Mouse (Mus musculus) layer of hippocampus, postnatal 14 days (tissue): ENCODE results near the gene Nup205. TPM values are rescaled to one million over a fixed set of nuclear protein-coding genes. Genes with fewer than 3 reads are reported as not detected.
A peak's percentile ranks its signal among the peaks of the same experiment; 100 is the strongest.
"Not testable (repeated sequence)": the region's sequence is repeated elsewhere in the genome, so short reads cannot be mapped to it uniquely, and the experiment has no call there.

Experiments used
- DNase-seq, 2 experiments: peaks; one replicate each; pipeline ENCODE4 v3.0.0; 2021 to 2022; ENCODE audit warnings: low spot score in 2 of 2, mixed read lengths in 1 of 2
- long read RNA-seq, 2 experiments: library from polyadenylated mRNA; stranded (forward); transcript quantifications; one replicate each; pipeline ENCODE4 v2.0.0; 2021
- total RNA-seq, 2 experiments: library from RNA; stranded (reverse); gene quantifications; 2 replicates each; pipeline ENCODE4 v1.2.3; 2021

Gene Nup205
- total RNA-seq: 10 to 100 TPM; 25.3 to 29.8 TPM
- long read RNA-seq, experiment 1, full-length matches to known transcripts: 2 of 6 reads
- long read RNA-seq, experiment 1, partial matches to known transcripts: 1 of 6 reads
- long read RNA-seq, experiment 1, other reads (novel, unspliced or antisense): 3 of 6 reads
- long read RNA-seq, experiment 2, partial matches to known transcripts: 6 of 6 reads
- long read RNA-seq, experiment 2, other reads (novel, unspliced or antisense): 0 of 6 reads

DNA sequence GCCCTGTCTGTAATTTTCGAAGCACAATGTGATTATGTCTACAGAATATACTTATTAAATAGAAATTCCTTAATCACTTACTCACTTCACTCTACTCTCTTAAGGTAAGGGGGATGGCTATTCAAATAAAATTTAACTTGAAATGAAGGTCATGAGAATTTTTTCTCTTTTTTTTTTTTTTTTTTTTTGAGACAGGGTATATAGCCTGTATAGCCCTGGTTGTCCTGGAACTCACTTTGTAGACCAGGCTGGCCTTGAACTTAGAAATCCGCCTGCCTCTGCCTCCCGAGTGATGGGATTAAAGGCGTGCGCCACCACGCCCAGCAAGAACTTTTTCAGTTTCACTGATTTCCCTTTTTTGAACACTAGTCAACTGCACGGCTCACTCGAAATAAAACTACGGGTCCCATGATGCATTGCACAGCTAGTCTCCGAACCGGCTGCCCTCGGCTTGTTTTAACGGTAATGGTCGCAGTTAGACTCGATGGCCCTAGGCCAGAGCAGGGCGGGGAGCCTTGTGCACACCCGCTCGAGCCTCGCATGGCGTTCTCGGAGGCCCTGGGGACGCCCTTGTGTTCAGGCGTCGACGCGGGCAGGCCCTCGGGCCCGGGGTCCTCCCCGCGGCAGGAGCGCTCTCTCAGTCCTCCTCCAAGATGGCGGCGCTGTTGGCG, at the start of gene Nup205:
Gene Nup205 (plus strand): TSS at position 443 of the 671 bp plus-strand sequence.
- peak; percentile 81 to 93 for DNase-seq

DNA sequence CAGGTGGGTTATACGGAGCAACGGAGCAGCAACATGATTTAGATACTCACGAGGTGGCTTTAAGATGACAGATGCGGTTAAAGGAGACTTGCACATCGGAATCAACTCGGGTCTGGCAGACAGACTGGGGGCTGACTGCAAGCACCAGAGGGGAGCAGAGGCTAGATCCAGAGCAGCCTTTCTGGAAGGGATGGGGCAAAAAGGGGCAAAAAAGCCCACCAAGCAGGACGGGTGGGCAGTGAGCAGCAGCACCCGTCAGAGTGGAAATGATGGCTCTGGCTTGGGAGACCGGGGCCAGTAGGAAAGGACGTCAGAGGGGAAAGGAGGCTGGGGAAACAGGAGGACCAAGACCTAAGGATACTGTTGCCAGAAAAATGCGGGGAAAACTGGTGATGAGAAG, 44.4 kb upstream of the Nup205 start:
- peak in 1 of 2 experiments; percentile 9 for DNase-seq

DNA sequence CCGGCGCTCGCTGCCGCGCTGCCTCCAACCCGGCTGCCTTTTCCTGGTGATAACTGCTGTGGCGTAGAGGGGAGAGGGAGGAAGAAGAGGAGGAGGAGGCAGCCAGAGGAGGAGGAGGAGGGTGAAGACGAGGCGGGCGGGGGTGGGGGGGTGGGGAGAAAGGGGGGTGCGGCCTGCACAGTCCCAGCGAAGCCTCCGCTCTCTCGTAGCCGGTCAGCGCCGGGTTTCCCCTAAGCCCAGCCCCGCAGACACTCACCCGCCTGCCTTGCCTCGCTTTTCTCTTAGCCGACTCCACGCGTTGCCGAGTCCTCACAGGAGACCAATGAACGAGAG, 44.0 kb upstream of the Nup205 start:
- DNase-seq: no peak

DNA sequence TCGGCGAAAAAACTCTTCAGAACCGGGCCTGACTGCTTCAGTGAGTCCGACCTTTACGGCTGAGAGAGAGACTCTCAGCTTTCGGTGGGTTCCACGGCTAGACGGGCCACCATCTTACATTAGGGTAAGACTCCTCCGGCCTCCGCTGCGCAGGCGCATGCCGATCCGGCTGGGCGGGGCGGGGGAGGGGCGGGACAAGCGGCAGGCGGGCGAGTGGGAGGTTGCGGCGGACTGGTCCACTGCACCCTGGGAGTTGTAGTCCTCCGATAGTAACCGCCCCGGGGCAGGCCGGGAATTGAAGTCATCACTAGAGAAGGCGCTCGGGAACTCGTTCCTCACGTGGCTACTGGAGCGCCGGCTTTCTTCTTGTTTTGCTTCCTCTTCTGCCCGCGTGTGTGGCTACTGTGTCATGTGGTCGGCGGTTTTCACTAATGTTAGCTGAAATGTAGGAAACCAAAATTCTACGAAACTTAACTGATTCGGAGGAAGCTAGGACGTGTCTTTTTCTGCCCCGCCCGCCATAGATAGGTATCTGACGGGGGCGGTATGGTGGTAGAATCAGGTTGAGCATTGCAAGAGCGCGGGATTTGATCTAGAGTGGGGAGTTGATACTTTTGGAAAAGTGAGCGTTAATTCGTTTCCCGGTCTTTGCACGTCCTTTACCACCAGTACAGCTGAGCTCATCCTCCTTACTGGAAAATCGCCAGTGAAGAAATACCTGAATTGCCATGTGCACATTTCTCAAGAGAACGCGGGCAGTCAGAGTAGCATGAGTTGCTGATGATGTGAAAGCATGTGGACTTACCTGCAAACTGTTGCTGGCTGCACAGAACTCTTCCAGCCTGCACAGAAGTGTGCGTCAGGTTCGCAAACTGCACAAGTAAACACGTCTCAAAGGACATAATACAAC, 43.4 kb upstream of the Nup205 start, which contains the start of gene Cnot4:
Gene Cnot4 (minus strand): TSS at position 146 of the 910 bp plus-strand sequence.
- DNase-seq: peak; percentile 98 to 99

DNA sequence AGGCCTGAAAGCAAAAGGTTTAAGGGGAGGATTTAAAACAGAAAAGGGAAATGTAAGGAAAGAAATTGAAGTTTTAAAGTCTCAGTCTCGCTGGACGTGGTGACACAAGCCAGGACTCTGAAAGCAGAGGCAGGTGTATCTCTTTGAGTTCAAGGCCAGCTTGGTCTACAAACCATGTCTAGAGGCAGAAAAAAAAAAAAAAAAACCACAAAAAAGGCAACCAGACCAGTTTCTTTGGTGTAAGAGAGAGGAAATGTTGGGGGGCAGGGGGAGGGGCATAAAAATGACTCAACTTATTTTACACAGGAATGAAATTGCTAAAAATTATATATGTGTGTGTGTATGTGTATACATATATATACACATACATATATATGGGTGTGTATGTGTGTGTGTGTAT, 42.4 kb upstream of the Nup205 start:
- DNase-seq: no peak

DNA sequence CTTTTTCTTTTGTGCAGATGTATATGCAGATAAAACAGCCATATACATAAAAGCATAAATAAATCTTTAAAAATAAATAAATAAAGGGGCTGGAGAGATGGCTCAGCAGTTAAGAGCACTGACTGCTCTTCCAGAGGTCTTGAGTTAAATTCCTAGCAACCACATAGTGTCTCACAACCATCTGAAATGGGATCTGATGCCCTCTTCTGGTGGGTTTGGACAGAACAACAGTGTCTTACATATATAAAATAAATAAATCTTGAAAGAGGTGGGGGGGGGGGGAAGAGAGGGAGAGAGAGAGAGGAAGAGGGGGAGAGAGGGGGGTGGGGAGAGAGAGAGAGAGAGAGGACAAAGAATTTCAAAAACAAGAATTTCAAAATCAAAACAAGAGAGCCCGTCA, 36.9 kb upstream of the Nup205 start:
- no peak for DNase-seq

DNA sequence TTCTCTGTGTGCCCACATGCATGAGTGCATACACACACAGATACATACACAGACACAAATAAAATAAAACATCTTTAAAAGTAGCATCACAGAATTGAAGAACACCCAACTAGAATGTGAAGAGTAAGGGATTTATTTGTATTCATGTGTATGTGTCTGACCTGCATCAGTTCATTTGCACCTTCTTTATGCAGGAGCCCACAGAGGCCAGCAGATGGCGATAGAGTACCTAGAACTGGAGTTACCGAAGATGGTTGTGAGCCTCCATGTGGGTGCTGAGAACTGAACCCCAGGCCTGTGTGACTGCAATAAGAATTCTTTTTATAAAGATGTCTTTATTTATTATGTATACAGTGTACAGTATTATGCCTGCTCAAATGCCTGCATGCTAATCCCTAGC, 31.7 kb upstream of the Nup205 start:
- DNase-seq: no peak

DNA sequence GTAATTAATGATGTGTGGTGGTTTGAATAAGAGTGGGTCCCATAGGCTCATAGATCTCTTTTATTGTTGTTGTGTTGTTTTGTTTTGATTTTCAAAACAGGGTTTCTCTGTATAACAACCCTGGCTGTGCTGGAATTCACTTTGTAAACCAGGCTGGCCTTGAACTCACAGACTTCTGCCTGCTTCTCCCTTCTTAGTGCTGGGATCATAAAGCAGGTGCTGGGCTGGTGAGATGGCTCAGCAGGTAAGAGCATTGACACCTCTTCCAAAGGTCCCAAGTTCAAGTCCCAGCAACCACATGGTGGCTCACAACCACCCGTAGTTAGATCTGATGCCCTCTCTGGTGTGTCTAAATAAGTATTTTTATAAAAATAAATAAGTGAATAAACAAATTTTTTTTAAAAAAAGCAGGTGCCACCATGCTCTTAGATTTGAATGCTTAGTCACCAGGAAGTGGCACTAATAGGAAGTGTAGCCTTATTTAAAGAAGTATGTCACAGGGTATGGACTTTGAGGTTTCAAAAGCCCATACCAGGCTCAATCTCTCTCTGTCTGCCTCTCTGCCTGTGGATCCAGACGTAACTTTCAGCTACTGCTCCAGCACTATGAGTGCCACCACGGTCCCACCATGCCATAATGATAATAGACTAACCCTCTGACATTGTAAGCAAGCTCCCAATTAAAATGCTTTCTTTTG, 29.3 kb upstream of the Nup205 start:
- no peak for DNase-seq

DNA sequence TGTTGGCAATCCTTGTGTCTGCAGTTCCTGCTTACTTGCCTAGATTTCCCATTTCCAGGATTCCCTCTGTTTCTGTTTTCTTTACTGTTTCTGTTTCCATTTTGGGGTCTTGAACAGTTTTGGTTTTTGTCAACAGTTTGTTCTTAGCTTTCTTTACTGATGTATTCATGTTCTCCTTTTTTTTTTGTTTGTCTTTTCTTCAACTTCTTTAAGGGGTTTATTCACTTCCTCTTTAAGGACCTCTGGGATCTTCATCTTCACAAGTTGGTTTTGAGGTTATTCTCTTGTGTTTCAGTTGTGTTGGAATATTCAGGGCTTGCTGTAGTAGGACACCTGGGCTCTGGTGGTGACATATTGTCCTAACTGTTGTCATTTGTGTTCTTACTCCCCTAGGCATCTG, 22.7 kb upstream of the Nup205 start:
- no peak for DNase-seq

DNA sequence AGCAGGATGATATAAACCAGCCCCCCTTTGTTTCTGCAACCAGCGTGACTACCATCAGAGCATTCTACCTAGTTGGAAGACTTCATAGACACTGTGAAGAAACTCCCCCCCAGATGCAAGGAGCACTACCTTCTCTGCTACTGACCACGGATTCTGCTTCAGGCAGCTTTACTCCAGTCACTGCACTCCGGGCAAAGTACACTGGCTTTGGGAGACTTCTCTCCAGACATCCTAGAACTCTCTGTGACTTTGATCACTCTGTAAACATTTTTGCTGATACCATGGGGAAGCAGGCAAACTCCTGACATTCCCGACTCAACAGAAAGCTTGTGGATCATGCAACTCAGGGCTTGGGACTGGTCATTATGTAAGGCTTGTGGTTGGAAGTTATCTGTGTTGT, 8.0 kb upstream of the Nup205 start:
- DNase-seq: no peak

DNA sequence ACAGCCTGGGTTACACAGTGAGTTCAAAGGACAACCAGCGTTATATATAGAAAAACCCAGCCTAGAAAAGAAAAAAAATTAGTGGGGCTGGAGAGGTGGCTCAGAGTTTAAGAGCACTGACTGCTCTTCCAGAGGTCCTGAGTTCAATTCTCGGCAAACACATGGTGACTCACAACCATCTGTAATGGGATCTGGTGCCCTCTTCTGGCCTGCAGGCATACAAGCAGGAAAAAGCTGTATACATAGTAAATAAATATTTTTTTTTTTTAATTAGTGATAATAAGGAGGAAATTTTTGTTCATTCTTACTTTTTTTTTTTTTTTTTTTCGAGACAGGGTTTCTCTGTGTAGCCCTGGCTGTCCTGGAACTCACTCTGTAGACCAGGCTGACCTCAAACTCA, 5.2 kb upstream of the Nup205 start:
- not testable (repeated sequence) for DNase-seq

DNA sequence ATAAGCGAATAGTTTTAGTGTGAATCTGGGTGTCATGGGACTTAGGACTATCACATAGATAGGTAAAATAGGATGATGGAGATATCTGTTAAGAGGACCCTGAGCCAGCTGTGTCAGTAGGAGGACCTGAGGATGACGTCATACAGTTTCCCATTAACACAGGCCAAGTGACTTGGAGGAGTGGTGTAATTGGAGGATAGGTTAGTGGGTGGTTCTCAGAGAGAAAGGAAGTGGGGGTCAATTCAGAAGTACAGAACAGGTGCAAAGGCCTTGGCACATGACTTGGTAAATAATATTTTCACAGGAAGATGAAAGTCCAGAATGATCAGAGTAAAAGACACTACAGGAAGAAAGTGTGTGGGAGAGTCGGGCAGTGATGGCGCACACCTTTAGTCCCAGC, 4.0 kb upstream of the Nup205 start:
- DNase-seq: no peak

DNA sequence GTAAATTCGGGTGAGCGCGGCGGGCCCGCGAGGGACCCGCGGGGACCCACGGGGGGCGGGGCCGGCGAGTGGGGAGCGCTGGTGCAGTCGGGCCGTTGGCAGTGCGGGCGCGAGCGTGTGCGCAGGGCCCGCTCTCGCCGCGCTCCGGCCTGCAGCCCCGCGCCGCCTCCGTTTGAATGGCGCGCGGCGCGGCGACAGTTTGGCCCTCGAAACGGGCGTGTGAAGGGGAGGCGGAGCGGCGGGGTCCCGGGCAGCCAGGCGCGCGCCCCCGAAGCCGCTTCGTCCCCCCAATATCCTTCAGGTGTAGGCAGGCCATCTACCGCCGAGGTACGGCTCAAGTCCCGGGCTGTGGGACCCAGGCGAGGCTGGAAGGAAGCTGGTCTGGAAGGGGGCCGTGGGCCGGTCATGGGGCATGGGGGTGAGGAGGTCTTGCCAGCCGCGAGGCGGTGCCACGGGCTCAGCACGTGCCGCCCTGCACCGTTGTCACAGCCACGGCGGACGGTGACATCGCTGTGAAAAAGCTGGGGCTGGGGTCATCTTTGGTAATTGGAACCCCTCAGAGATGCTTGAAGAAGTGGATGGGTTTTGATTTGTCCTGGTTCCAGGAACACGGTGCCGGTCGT, 540 bp downstream of the Nup205 start:
- no peak for DNase-seq

DNA sequence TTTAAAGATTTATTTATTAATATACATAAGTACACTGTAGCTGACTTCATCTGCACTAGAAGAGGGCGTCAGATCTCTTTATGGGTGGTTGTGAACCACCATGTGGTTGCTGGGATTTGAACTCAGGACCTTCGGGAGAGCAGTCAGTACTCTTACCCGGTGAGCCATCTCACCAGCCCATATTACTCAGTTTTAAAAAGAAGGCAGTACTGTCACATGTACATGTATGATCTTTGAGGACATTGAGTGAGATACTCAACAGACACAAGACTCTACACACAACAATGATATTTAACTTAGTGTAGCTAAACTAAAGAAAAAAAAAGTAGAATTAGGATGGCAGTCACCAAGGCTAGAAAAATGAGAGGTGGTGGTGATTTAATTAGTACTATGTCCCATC, 2.1 kb downstream of the Nup205 start:
- DNase-seq: not testable (repeated sequence)

DNA sequence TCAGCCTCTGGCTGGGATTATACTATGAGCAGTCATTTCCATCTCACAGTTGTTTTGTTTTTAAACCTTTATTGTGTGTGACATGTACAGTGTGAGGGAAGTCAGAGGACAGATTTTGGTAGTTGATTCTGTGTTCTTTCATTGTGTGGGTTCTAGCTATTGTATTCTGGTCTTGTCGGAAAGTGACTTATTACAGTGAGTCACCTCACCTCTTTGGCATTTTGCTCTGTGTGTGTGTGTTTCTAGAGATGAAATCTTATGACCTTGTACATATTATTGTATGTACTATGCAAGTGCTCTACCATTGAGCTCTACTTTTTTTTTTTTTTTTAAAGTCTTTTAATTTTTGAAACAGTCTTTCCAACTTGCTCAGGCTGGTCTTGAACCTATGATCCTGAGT, 7.6 kb downstream of the Nup205 start:
- no peak for DNase-seq

DNA sequence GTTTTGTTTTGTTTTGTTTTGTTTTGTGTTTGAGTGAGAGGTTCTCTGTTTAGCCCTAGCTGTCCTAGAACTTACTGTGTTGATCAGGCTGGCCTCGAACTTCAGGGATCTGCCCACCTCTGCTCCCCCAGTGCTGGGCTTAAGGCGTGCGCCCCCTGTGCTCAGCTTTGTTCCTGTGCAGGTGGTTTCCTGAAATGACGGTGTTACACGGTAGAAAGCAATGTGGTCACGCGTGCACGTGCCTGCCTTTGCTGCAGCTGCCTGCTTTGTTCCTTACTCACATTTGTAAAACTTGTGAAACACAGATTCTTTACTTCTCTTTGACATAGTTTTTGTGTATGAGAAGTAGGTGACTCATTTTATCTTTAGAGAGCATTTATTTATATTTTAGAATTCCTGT, 14.0 kb downstream of the Nup205 start:
- DNase-seq: no peak

DNA sequence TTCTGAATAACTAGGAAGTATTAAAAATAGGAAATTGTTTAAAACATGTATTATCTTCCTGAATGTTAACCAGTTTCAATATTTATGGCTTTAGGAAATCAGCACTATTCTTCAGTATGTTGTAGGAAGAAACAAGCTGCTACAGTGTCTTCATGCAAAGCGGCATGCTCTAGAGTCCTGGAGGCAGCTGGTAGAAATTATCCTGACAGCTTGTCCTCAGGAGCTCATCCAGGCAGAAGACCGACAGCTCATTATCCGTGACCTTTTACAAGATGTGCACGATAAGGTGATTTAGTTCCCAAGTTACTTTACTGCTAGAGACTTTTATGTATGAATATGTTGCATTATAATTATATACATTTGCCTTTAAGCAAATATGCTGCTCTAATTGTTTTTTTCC, 48.5 kb downstream of the Nup205 start:
- DNase-seq: peak in 1 of 2 experiments; percentile 31

DNA sequence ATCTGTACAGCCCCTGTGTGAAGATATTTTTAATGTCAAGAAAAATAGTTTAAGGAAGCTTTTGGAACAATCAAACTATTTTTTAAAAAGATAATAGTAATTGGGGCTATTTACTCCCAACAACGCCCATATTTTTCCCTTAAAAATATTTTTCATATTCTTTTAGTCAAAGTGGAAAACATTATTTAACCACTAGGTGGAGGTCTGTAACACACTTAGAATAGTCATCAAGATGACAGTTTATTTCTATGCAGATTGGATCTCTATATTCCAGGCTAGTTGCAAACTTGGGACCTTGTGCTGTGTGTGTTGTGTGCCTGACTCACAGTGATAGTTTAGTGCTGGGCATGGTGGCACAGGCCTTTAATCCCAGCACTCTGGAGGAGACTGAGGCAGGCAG, 52.2 kb downstream of the Nup205 start:
- DNase-seq: no peak

DNA sequence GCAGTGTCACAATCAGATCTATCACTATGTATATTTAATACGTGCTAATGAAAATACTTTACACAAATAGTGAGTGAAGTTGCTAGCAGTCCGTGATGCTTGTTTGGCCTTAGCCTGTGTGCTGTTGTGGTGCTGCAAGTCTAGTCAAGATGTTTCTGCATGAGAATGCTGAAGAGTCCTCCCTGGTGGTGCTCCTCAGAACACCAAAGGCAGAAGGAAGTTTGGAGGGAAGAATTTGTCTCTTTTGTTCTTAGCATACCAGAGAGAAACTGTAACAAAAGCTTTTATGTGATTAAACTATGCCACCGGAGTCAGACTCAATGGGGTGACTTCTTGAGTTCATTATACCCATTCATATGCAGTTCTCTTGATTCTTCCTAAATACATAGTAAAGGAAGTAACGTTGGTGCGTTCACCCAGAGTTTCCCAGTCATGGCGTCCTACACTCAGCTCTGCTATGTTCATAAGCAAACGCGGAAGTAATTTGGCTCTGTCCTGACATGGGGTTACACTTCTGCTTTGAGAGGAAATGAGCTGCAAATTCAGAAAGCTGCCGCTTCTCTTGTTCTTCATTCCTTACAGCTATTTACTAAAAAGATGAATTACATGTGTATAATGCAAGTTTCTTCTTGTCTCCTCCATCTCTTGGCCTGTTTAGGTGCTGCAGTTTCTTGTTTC, 59.0 kb downstream of the Nup205 start:
- no peak for DNase-seq

DNA sequence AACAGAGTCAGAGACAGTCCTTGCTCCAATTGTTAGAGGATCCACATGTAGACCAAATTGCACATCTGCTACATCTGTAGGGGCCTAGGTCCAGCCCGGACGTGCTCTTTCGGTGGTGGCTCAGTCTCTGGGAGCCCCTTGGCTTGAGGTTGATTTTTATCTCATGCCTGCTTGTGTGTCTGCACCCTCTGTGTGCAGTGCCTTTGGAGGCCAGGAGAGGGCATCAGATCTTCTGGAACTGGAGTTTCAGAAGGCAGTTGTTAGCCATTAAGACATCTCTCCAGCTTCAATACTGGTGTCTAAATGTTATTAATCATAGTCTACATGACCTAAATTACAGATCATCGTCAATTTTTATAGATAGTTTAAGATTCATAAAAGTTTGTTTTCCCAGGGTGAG, 66.0 kb downstream of the Nup205 start:
- no peak for DNase-seq
